17 mouse cellular contexts compared by ENCODE assay signal in the genomic region with DNA sequence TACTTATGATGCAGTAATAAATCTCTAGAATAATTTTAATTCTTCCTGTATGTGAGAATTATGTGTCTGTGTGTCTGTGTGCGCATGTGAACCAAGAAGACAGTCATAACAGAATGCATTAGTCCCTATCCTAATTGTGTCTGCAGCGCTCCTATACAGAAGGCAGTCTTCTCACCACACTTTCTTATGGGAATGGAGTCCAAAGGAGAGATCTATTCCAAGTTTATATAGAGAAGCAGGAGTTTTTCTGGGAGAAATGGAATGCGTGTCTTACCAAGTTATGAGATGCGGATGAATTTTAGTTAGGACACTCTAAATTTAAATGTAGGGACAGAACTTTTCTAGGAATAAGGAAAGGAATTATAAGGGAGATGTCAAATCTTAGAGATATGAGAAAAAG.
"Had no signal": no experiment of that assay in that cellular context is flagged by ENCODE, and none has a peak within 500 bp of the region (broad histone marks: within the 10 kb centered on the region; RNA-seq: fewer than 3 reads in every experiment).

No protein-coding gene starts in this region.

- DNase-seq: left cerebral cortex, postnatal 4 days; liver; liver, embryonic 13.5 days; liver, postnatal 0 days; lung, adult 18-20 months; lung, adult 2 months; lung, embryonic 14.5 days; lung, postnatal 10 days; lung, postnatal 14 days; lung, postnatal 36 days; lung, postnatal 4 days; midbrain, embryonic 14.5 days had no signal

- ATAC-seq: liver, embryonic 12.5 days; liver, postnatal 0 days; lung, postnatal 0 days; midbrain, embryonic 13.5 days; midbrain, embryonic 15.5 days; midbrain, embryonic 16.5 days had no signal
